Mouse (Mus musculus) CH12.LX (cell line): ENCODE data around the gene Ppip5k2. TPM values are rescaled to one million over a fixed set of nuclear protein-coding genes. Genes with fewer than 3 reads are reported as not detected.

Experiments used
- DNase-seq: peaks from one replicate; pipeline ENCODE4 v3.0.0-alpha.2; 2013; ENCODE audit errors: extremely low read depth
- H3K27ac ChIP-seq: 2 replicates; pipeline ENCODE4 v1.5.1; 2012; ENCODE audit warnings: low read depth, mild to moderate bottlenecking, control low read depth, moderate library complexity; ENCODE audit not compliant: insufficient read depth
- H3K27me3 ChIP-seq: replicated peaks from 2 replicates; pipeline ENCODE3; 2012; ENCODE audit warnings: inconsistent platforms
- H3K36me3 ChIP-seq, 2 experiments: replicated peaks in 1 of 2; 2 replicates each; pipeline versions ENCODE3 to v1.6.1; 2012; ENCODE audit warnings: inconsistent platforms in 1 of 2, low read length in 1 of 2, mild to moderate bottlenecking in 1 of 2, mixed read lengths in 1 of 2, moderate library complexity in 1 of 2; ENCODE audit not compliant: control insufficient read depth in 1 of 2, insufficient read depth in 1 of 2
- H3K4me1 ChIP-seq, 2 experiments: 2 replicates each; pipeline ENCODE4 v1.6.1; 2012; ENCODE audit warnings: inconsistent platforms in 1 of 2, moderate library complexity in 1 of 2; ENCODE audit not compliant: insufficient read depth in 2 of 2, control insufficient read depth in 1 of 2
- H3K4me2 ChIP-seq: 2 replicates; pipeline ENCODE4 v1.6.1; 2012; ENCODE audit warnings: low read depth, mild to moderate bottlenecking, control low read depth; ENCODE audit not compliant: poor library complexity, insufficient read depth, severe bottlenecking
- H3K4me3 ChIP-seq, 3 experiments: fragments of 150-350 bp in 1 of 3; sonication (generic) in 1 of 3; replicated peaks in 1 of 3; 2 replicates each; pipeline versions ENCODE3 to v1.5.1; 2011 to 2012; ENCODE audit warnings: low read depth in 2 of 3, low read length in 2 of 3, mild to moderate bottlenecking in 2 of 3, moderate library complexity in 2 of 3, control low read depth in 1 of 3, improper control_type of control experiment in 1 of 3, inconsistent platforms in 1 of 3, mixed read lengths in 1 of 3; ENCODE audit not compliant: poor library complexity in 1 of 3
- H3K79me2 ChIP-seq: replicated peaks from 2 replicates; pipeline ENCODE4 v1.6.1; 2012; ENCODE audit warnings: mild to moderate bottlenecking, moderate library complexity; ENCODE audit not compliant: control insufficient read depth, poor library complexity, insufficient read depth, severe bottlenecking; ENCODE audit errors: extremely low read depth
- H3K9ac ChIP-seq: 2 replicates; pipeline ENCODE4 v1.6.1; 2012; ENCODE audit warnings: low read depth, mild to moderate bottlenecking, control low read depth, moderate library complexity; ENCODE audit not compliant: insufficient read depth
- H3K9me3 ChIP-seq: replicated peaks from 2 replicates; pipeline ENCODE3; 2012; ENCODE audit warnings: low read length, inconsistent platforms, mixed read lengths
- ELF1 ChIP-seq: IDR thresholded peaks from 2 replicates; pipeline ENCODE4 v1.6.1; 2014; ENCODE audit warnings: low read depth, mild to moderate bottlenecking, inconsistent platforms, low read length, improper control_type of control experiment
- ETS1 ChIP-seq: conservative IDR thresholded peaks from 2 replicates; pipeline ENCODE4 v1.6.1; 2012; ENCODE audit warnings: low read depth, mild to moderate bottlenecking, inconsistent platforms, low read length, improper control_type of control experiment, moderate library complexity
- IRF4 ChIP-seq: IDR thresholded peaks from 2 replicates; pipeline ENCODE4 v1.6.1; 2014; ENCODE audit warnings: low read depth, mild to moderate bottlenecking, inconsistent platforms, low read length, improper control_type of control experiment
- JUN ChIP-seq: IDR thresholded peaks from 2 replicates; pipeline ENCODE4 v1.6.1; 2011; ENCODE audit warnings: low read depth, mild to moderate bottlenecking, low read length, improper control_type of control experiment, moderate library complexity; ENCODE audit not compliant: insufficient read depth
- JUND ChIP-seq: conservative IDR thresholded peaks from 2 replicates; pipeline ENCODE4 v1.6.1; 2011; ENCODE audit warnings: low read depth, low read length, improper control_type of control experiment
- KAT2A ChIP-seq: IDR thresholded peaks from 2 replicates; pipeline ENCODE4 v1.6.1; 2012; ENCODE audit warnings: low read length, improper control_type of control experiment, inconsistent platforms; ENCODE audit not compliant: insufficient replicate concordance
- MAFK ChIP-seq: IDR thresholded peaks from 2 replicates; pipeline ENCODE4 v1.6.1; 2011; ENCODE audit warnings: low read length, improper control_type of control experiment; ENCODE audit not compliant: insufficient replicate concordance
- MAX ChIP-seq: IDR thresholded peaks from 2 replicates; pipeline ENCODE4 v1.6.1; 2011; ENCODE audit warnings: low read length, improper control_type of control experiment
- MAZ ChIP-seq: IDR thresholded peaks from 2 replicates; pipeline ENCODE4 v1.6.1; 2012; ENCODE audit warnings: low read depth, mild to moderate bottlenecking, inconsistent platforms, low read length, improper control_type of control experiment, moderate library complexity
- MYC ChIP-seq: IDR thresholded peaks from 2 replicates; pipeline ENCODE4 v1.6.1; 2011; ENCODE audit warnings: low read depth, mild to moderate bottlenecking, improper control_type of control experiment, low read length
- NRF1 ChIP-seq: IDR thresholded peaks from 2 replicates; pipeline ENCODE4 v1.6.1; 2014; ENCODE audit warnings: low read depth, mild to moderate bottlenecking, inconsistent platforms, low read length, improper control_type of control experiment, moderate library complexity
- POLR2A ChIP-seq: IDR thresholded peaks from 2 replicates; pipeline ENCODE4 v1.6.1; 2011; ENCODE audit warnings: low read depth, mild to moderate bottlenecking, improper control_type of control experiment, low read length
- POLR2AphosphoS2 ChIP-seq: IDR thresholded peaks from 2 replicates; pipeline ENCODE4 v1.6.1; 2011; ENCODE audit warnings: low read depth, low read length, improper control_type of control experiment
- SIN3A ChIP-seq: IDR thresholded peaks from 2 replicates; pipeline ENCODE4 v1.6.1; 2012; ENCODE audit warnings: low read length, improper control_type of control experiment, inconsistent platforms
- SMC3 ChIP-seq: IDR thresholded peaks from 2 replicates; pipeline ENCODE4 v1.6.1; 2011; ENCODE audit warnings: low read depth, low read length, improper control_type of control experiment
- TBP ChIP-seq: conservative IDR thresholded peaks from 2 replicates; pipeline ENCODE4 v1.6.1; 2011; ENCODE audit warnings: low read depth, low read length, improper control_type of control experiment
- TCF12 ChIP-seq: IDR thresholded peaks from 2 replicates; pipeline ENCODE4 v1.6.1; 2014; ENCODE audit warnings: low read depth, mild to moderate bottlenecking, inconsistent platforms, low read length, improper control_type of control experiment
- UBTF ChIP-seq: IDR thresholded peaks from 2 replicates; pipeline ENCODE4 v1.6.1; 2012; ENCODE audit warnings: low read depth, mild to moderate bottlenecking, inconsistent platforms, low read length, improper control_type of control experiment, moderate library complexity
- ZKSCAN1 ChIP-seq: IDR thresholded peaks from 2 replicates; pipeline ENCODE4 v1.6.1; 2012; ENCODE audit warnings: low read depth, inconsistent platforms, low read length, improper control_type of control experiment, borderline replicate concordance
- ZMIZ1 ChIP-seq: IDR thresholded peaks from 2 replicates; pipeline ENCODE4 v1.6.1; 2012; ENCODE audit warnings: low read depth, mild to moderate bottlenecking, inconsistent platforms, low read length, improper control_type of control experiment
- dilution Hi-C: fragments of 300-500 bp; cut with MboI; formaldehyde crosslinking; loops from 2 replicates; pipeline ENCODE4 v1.14.3; 2020; ENCODE audit warnings: low sequenced_read_pairs; ENCODE audit not compliant: extremely low pct_unique_long_range_greater_than_20kb, extremely low pct_ligation_motif_present
- in situ Hi-C: fragments of 300-500 bp; cut with MboI; formaldehyde crosslinking; loops from 3 replicates; pipeline ENCODE4 v1.14.3; 2019; ENCODE audit warnings: low sequenced_read_pairs, low pct_ligation_motif_present, low pct_unique_long_range_greater_than_20kb, mixed read lengths
- polyA plus RNA-seq: library from polyadenylated mRNA; unstranded; fragments of >175 nt; gene quantifications from 2 replicates; pipeline ENCODE4 v1.2.1, GENCODE M21; 2012; ENCODE audit warnings: low read depth; ENCODE audit not compliant: insufficient read length
- total RNA-seq, 2 experiments: library from RNA; depleted of rRNA; stranded (reverse); fragments of 300-350 nt in 1 of 2; fragments of >200 nt in 1 of 2; gene quantifications; 2 replicates each; pipeline ENCODE4 v1.2.3; 2012 to 2014

Ppip5k2 gene
- total and polyA plus RNA-seq, 3 experiments: 27.4 to 44.9 (median 29.8) TPM

GRCm38 (mm10) chr1:97753216-97753615 is 17.0 kb downstream of the Ppip5k2 start:
- no peaks in the 10 kb centered on the region for H3K4me1 ChIP-seq
- no peak overlapping the region for H3K4me2 ChIP-seq
- H3K9ac ChIP-seq: no peak overlapping the region
- dilution Hi-C loops (no loop called here), in situ Hi-C loops (no loop called here)
- DNase-seq: no peak
- no peaks in the 10 kb centered on the region for H3K27me3 ChIP-seq
- TF ChIP-seq ELF1 (no peak), NRF1 (no peak), MAZ (no peak), POLR2AphosphoS2 (no peak), SMC3 (no peak), POLR2A (no peak), IRF4 (no peak), ZKSCAN1 (no peak), UBTF (no peak), ETS1 (no peak), KAT2A (no peak), SIN3A (no peak), TBP (no peak), TCF12 (no peak), ZMIZ1 (no peak), MYC (no peak), MAX (no peak)
- no peak overlapping the region for H3K27ac ChIP-seq
- H3K36me3 ChIP-seq: peaks cover 27 to 55% of the 10 kb centered on the region in 2 experiments
- no peaks in the 10 kb centered on the region for H3K9me3 ChIP-seq
- 0 out of 2 replicates have a peak, but pooled peaks cover 2% of the 10 kb centered on the region for H3K79me2 ChIP-seq
- no peak overlapping the region for H3K4me3 ChIP-seq

GRCm38 (mm10) chr1:97748163-97748562 is 22.0 kb downstream of the Ppip5k2 start:
- no peaks in the 10 kb centered on the region for H3K9me3 ChIP-seq
- no peak for DNase-seq
- no peaks in the 10 kb centered on the region for H3K79me2 ChIP-seq
- H3K27me3 ChIP-seq: no peaks in the 10 kb centered on the region
- H3K36me3 ChIP-seq: peaks cover 24 to 64% of the 10 kb centered on the region in 2 experiments
- H3K27ac ChIP-seq: no peak overlapping the region
- no peak overlapping the region for H3K9ac ChIP-seq
- TF ChIP-seq JUN (no peak), UBTF (no peak), JUND (no peak), MAFK (peak; percentile 82)
- no peaks in the 10 kb centered on the region for H3K4me1 ChIP-seq
- in situ Hi-C loops: no loop called here
- H3K4me2 ChIP-seq: no peak overlapping the region
- dilution Hi-C loops: no loop called here
- H3K4me3 ChIP-seq: no peak overlapping the region
